Mouse (Mus musculus): ENCODE results near the gene Arhgap18.
"Not testable (repeated sequence)": the region's sequence is repeated elsewhere in the genome, so short reads cannot be mapped to it uniquely, and the experiment has no call there.

Arhgap18 gene

GRCm38 (mm10) chr10:26912112-26912797 is 159.0 kb downstream of the Arhgap18 start:
- DNase-seq = no peak

GRCm38 (mm10) chr10:26912807-26913206 is 159.6 kb downstream of the Arhgap18 start:
- DNase-seq = no peak

- peak; percentile 18 for DNase-seq
These were observed 166.2 kb downstream of the Arhgap18 start for GRCm38 (mm10) chr10:26919307-26919977.

- no peak for DNase-seq
These were observed 167.3 kb downstream of the Arhgap18 start for GRCm38 (mm10) chr10:26920383-26920979.

- DNase-seq = not testable (repeated sequence)
These were observed 182.8 kb downstream of the Arhgap18 start for GRCm38 (mm10) chr10:26936056-26936455.

GRCm38 (mm10) chr10:26938464-26938863 is 185.2 kb downstream of the Arhgap18 start:
- DNase-seq = not testable (repeated sequence)

GRCm38 (mm10) chr10:26939549-26939948 is 186.3 kb downstream of the Arhgap18 start:
- no peak for DNase-seq

GRCm38 (mm10) chr10:26948331-26948730 is 195.1 kb downstream of the Arhgap18 start:
- DNase-seq = no peak

GRCm38 (mm10) chr10:26949667-26950066 is 196.4 kb downstream of the Arhgap18 start:
- DNase-seq = no peak

GRCm38 (mm10) chr10:26950448-26950847 is 197.2 kb downstream of the Arhgap18 start:
- no peak for DNase-seq

GRCm38 (mm10) chr10:26958513-26958912 is 205.3 kb downstream of the Arhgap18 start:
- no peak for DNase-seq

All from cerebellum, adult 9-10 months (tissue).